Mouse (Mus musculus) ES-E14 (cell line): ENCODE measurements around the gene Zfp810. TPM values are rescaled to one million over a fixed set of nuclear protein-coding genes. Genes with fewer than 3 reads are reported as not detected.
A peak's percentile ranks its signal among the peaks of the same experiment; 100 is the strongest.

Experiments used
- DNase-seq: peaks from one replicate; pipeline ENCODE4 v3.0.0-alpha.2; 2013; ENCODE audit warnings: low read depth, low spot score
- H3K27ac ChIP-seq: 2 replicates; pipeline ENCODE4 v1.5.1; 2012; ENCODE audit warnings: low read depth, mild to moderate bottlenecking, low read length, moderate library complexity, mixed read lengths; ENCODE audit not compliant: poor library complexity, insufficient read depth, severe bottlenecking
- H3K36me3 ChIP-seq: 2 replicates; pipeline ENCODE4 v1.6.1; 2012; ENCODE audit warnings: mild to moderate bottlenecking, low read length, moderate library complexity, mixed read lengths; ENCODE audit not compliant: control insufficient read depth, poor library complexity, insufficient read depth, severe bottlenecking
- H3K4me1 ChIP-seq, 2 experiments: fragments of 150-350 bp in 1 of 2; sonication (generic) in 1 of 2; 2 replicates each; pipeline ENCODE4 v1.6.1; 2012; ENCODE audit warnings: low read length in 2 of 2, mild to moderate bottlenecking in 1 of 2, mixed read lengths in 1 of 2; ENCODE audit not compliant: control insufficient read depth in 2 of 2, insufficient read depth in 2 of 2, poor library complexity in 1 of 2
- H3K4me3 ChIP-seq, 2 experiments: fragments of 150-350 bp in 1 of 2; sonication (generic) in 1 of 2; 2 replicates each; pipeline ENCODE4 v1.5.1; 2012; ENCODE audit warnings: low read length in 2 of 2, low read depth in 1 of 2, mild to moderate bottlenecking in 1 of 2, mixed read lengths in 1 of 2; ENCODE audit not compliant: insufficient read depth in 1 of 2, poor library complexity in 1 of 2, severe bottlenecking in 1 of 2
- H3K9ac ChIP-seq: 2 replicates; pipeline ENCODE4 v1.6.1; 2012; ENCODE audit warnings: low read depth, mild to moderate bottlenecking, low read length, mixed read lengths; ENCODE audit not compliant: poor library complexity, insufficient read depth, severe bottlenecking
- H3K9me3 ChIP-seq: fragments of 150-350 bp; sonication (generic); 2 replicates; pipeline ENCODE4 v1.6.1; 2012; ENCODE audit warnings: low read depth, mild to moderate bottlenecking, low read length; ENCODE audit not compliant: control insufficient read depth, insufficient read depth
- CHD2 ChIP-seq: IDR thresholded peaks from 2 replicates; pipeline ENCODE4 v1.6.1; 2014; ENCODE audit warnings: mild to moderate bottlenecking, low read depth, low read length, inconsistent platforms
- HCFC1 ChIP-seq: IDR thresholded peaks from 2 replicates; pipeline ENCODE4 v1.6.1; 2012; ENCODE audit warnings: low read length, inconsistent platforms, borderline replicate concordance; ENCODE audit not compliant: insufficient read depth
- MAFK ChIP-seq: IDR thresholded peaks from 2 replicates; pipeline ENCODE4 v1.6.1; 2014; ENCODE audit warnings: mild to moderate bottlenecking, low read depth, low read length, inconsistent platforms; ENCODE audit not compliant: insufficient read depth
- ZC3H11A ChIP-seq: IDR thresholded peaks from 2 replicates; pipeline ENCODE4 v1.6.1; 2012; ENCODE audit warnings: low read depth, mild to moderate bottlenecking, inconsistent platforms, low read length, borderline replicate concordance
- ZNF384 ChIP-seq: IDR thresholded peaks from 2 replicates; pipeline ENCODE4 v1.6.1; 2012; ENCODE audit warnings: low read depth, low read length, inconsistent platforms
- in situ Hi-C, 2 experiments: fragments of 600-800 bp; cut with MboI; formaldehyde crosslinking; loops; one replicate each; pipeline ENCODE4 v1.15.1; 2025; ENCODE audit warnings: low sequenced_read_pairs in 2 of 2, inconsistent platforms in 1 of 2; ENCODE audit not compliant: unreplicated experiment in 2 of 2
- total RNA-seq: library from RNA; depleted of rRNA; stranded (reverse); fragments of 300-350 nt; gene quantifications from 2 replicates; pipeline ENCODE4 v1.2.3, GENCODE M21; 2012

Zfp810 gene
- total RNA-seq, 1 experiment = 7.8 TPM

DNA sequence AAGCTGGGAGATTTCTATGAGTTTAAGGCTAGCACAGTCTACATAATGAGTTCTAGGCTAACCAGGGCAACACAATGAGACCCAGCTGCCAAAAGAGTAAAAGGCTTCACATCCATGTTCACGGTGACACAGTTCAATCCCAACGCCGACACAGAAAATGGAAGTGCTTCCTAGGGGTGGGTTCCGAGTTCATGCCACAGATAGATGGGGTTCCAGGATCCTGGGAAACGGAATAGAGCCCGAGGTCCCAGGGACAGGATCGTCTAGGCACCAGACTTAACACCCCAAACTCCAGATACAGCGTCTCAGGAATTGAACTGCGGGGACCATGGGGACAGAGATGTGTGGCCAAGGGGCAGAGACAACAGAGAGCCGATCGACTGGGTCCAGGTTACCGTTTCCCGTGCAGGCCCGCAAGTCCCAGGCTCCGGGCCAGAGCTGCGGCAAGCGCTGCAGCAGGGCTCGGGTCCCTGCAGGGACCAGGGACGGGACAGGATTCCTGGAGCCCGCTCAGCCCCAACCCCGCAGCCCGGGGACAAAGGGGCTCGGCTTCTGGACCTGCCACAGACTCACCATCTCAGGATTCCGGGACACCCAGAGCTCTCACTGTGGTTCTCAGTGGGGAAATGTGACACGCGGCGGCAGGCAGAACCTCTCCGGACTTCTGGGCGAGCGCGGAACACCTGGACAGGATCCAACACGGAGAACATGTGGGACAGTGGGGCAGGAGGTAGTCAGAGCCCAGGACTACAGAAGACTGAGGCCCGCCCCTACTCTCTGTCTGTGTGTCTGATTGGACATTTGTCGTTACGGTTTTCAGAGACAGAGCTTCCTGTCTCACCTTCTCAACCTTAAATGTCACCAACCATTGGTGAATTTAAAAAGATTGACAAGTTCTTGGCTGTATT is 48.0 kb downstream of the Zfp810 start, which contains the start of gene Zfp599:
Zfp599 (minus strand) TSS at position 712 of the 908 bp plus-strand sequence.
- no peaks in the 10 kb centered on the region; a peak in 1 of 4 replicates for H3K4me1 ChIP-seq
- peak within 1 kb of the TSS; percentile 88 to 99 for H3K4me3 ChIP-seq
- H3K36me3 ChIP-seq = peaks cover 13% of the 10 kb centered on the region
- in situ Hi-C loops = no loop called here
- peak within 1 kb of the TSS; percentile 90 for H3K9ac ChIP-seq
- TF ChIP-seq CHD2 (peak; percentile 53; the same call in 1 of the 2 replicates), ZC3H11A (no peak), HCFC1 (peak; percentile 28; the same call in 1 of the 2 replicates), ZNF384 (no peak), MAFK (no peak)
- peak; percentile 79 for DNase-seq
- H3K9me3 ChIP-seq = no peaks in the 10 kb centered on the region
- H3K27ac ChIP-seq = no peak within 1 kb of the TSS; the same call in 1 of the 2 replicates

DNA sequence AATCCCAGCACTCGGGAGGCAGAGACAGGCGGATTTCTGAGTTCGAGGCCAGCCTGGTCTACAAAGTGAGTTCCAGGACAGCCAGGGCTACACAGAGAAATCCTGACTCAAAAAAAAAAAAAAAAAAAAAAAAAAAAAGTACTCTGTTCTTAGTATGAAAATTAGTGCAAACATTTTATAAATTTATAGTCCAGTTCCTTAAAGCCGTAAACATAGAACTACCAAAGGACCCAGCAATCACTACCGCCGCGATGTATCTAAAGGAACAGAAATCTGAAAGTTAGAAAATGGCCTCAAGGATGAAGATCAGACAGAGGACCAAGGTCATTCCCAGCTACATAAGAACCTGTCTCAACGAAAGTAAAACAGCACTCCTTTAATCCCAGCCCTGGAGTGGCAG is 48.7 kb downstream of the Zfp810 start:
- DNase-seq = peak; percentile 9
- TF ChIP-seq CHD2 (no peak), ZNF384 (peak; percentile 71)
- in situ Hi-C loops = no loop called here
- Histone ChIP-seq H3K4me3 (peak overlapping the region; percentile 88 to 99), H3K4me1 (no peaks in the 10 kb centered on the region; a peak in 1 of 4 replicates), H3K9me3 (no peaks in the 10 kb centered on the region), H3K27ac (no peak overlapping the region), H3K36me3 (peaks cover 17% of the 10 kb centered on the region), H3K9ac (peak overlapping the region; percentile 90)

DNA sequence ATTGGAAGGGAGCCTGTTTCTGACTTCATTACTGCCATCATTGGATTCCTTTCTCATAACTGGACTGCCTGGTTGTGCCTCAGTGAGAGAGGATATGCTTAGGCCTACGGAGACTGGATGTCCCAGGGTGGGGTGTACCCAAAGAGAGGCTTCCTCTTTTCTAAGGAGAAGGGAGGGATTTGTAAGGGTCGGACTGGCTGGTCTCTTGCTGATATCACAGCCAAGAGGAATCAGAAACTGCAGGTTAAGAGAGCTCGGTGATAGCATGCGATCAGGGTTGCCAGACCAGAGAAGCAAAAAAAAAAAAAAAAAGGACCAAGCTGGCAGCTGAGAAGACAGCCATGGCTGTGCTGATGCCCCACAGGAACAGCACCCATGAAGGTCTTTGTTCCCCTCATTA is 50.9 kb downstream of the Zfp810 start:
- peaks cover 30% of the 10 kb centered on the region for H3K36me3 ChIP-seq
- H3K9ac ChIP-seq = no peak overlapping the region
- no peak for DNase-seq
- H3K4me3 ChIP-seq = no peak overlapping the region
- no peaks in the 10 kb centered on the region for H3K4me1 ChIP-seq
- in situ Hi-C loops = no loop called here
- TF ChIP-seq MAFK = no peak
- no peak for TF ChIP-seq CHD2
- TF ChIP-seq ZNF384 = no peak
- no peak for TF ChIP-seq HCFC1
- no peak for TF ChIP-seq ZC3H11A
- no peaks in the 10 kb centered on the region for H3K9me3 ChIP-seq
- H3K27ac ChIP-seq = no peak overlapping the region

DNA sequence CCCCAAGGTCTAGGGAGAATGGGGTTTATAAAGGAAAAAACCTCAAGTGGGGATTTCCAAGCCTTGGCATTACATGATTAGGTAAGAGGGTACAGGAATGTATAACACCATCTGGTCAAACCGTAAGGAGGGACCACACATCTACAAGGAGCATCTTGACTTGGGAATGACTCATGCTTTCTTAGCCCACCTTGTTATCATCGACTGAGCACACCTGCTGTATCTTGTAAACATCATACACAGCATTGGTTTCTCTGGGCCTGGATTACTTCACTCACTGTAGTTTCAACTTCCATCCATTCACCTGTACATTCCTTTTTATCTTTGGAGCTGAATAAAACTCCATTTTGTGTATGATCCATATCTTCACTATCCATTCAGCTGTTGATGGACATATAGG is 63.2 kb downstream of the Zfp810 start:
- Histone ChIP-seq H3K9ac (no peak overlapping the region), H3K4me3 (no peak overlapping the region), H3K4me1 (peaks cover 0 to 2% of the 10 kb centered on the region in 2 experiments; a peak in 1 of 4 replicates), H3K9me3 (no peaks in the 10 kb centered on the region), H3K36me3 (peaks cover 10% of the 10 kb centered on the region), H3K27ac (no peak overlapping the region)
- no peak for DNase-seq
- no peak for TF ChIP-seq HCFC1
- in situ Hi-C loops = no loop called here
